Mouse (Mus musculus) embryonic facial prominence, embryonic 15.5 days (tissue): Measurements from ENCODE around the gene Ubp1. TPM values are rescaled to one million over a fixed set of nuclear protein-coding genes. Genes with fewer than 3 reads are reported as not detected.

ENCODE experiments used
- ATAC-seq: fragments of 200-750 bp; cut with Nextera tagmentation; 2 replicates; pipeline ENCODE4 v1.8.0; 2017; ENCODE audit warnings: low read depth, moderate TSS enrichment; ENCODE audit not compliant: insufficient number of reproducible peaks, low FRiP score, low TSS enrichment
- H3K27ac ChIP-seq: fragments of 300-500 bp; sonication (generic); replicated peaks from 2 replicates; pipeline ENCODE4 v1.5.1; 2015; ENCODE audit warnings: mild to moderate bottlenecking, inconsistent platforms
- H3K27me3 ChIP-seq: fragments of 300-500 bp; sonication (generic); 2 replicates; pipeline ENCODE4 v1.6.1; 2015; ENCODE audit warnings: inconsistent platforms
- H3K36me3 ChIP-seq: fragments of 300-500 bp; sonication (generic); 2 replicates; pipeline ENCODE4 v1.6.1; 2015; ENCODE audit warnings: mild to moderate bottlenecking, inconsistent platforms
- H3K4me1 ChIP-seq: fragments of 300-500 bp; sonication (generic); 2 replicates; pipeline ENCODE4 v1.6.1; 2015; ENCODE audit warnings: inconsistent platforms
- H3K4me2 ChIP-seq: fragments of 300-500 bp; sonication (generic); replicated peaks from 2 replicates; pipeline ENCODE4 v1.6.1; 2015; ENCODE audit warnings: mild to moderate bottlenecking, inconsistent platforms
- H3K4me3 ChIP-seq: fragments of 300-500 bp; sonication (generic); replicated peaks from 2 replicates; pipeline ENCODE4 v1.5.1; 2015; ENCODE audit warnings: mild to moderate bottlenecking, inconsistent platforms
- H3K9ac ChIP-seq: fragments of 300-500 bp; sonication (generic); 2 replicates; pipeline ENCODE4 v1.6.1; 2015; ENCODE audit warnings: inconsistent platforms
- H3K9me3 ChIP-seq: fragments of 300-500 bp; sonication (generic); replicated peaks from 2 replicates; pipeline ENCODE4 v1.6.1; 2016; ENCODE audit warnings: inconsistent platforms
- WGBS: fragments of 180-500 bp; shearing (Covaris S2); methylation state at CpG from one replicate; pipeline ENCODE4 v1.1.7; 2015; 5-methylcytosine and 5-hydroxymethylcytosine counted together
- polyA plus RNA-seq: library from polyadenylated mRNA; unstranded; fragments of >200 nt; fragmentation: Nextera tagmentation; extraction: Ambion mirVana; gene quantifications from 2 replicates; pipeline ENCODE4 v1.2.1, GENCODE M21; 2015

Ubp1 gene
- polyA plus RNA-seq, 1 experiment from 2014 or later = 35.6 TPM

GRCm38 (mm10) chr9:113932501-113932900, 1.8 kb downstream of the Ubp1 start:
- Histone ChIP-seq H3K4me1 (peaks cover 29% of the 10 kb centered on the region), H3K27ac (0 out of 2 replicates have a peak overlapping the region, but pooled peaks have one; percentile 89), H3K9ac (peak overlapping the region; percentile 89), H3K9me3 (no peaks in the 10 kb centered on the region), H3K27me3 (no peaks in the 10 kb centered on the region), H3K4me3 (peak overlapping the region; percentile 97), H3K36me3 (no peaks in the 10 kb centered on the region), H3K4me2 (peak overlapping the region; percentile 71)
- no peak for ATAC-seq
- 16% methylated on average over 11 of the region's 11 CpGs for WGBS

DNA sequence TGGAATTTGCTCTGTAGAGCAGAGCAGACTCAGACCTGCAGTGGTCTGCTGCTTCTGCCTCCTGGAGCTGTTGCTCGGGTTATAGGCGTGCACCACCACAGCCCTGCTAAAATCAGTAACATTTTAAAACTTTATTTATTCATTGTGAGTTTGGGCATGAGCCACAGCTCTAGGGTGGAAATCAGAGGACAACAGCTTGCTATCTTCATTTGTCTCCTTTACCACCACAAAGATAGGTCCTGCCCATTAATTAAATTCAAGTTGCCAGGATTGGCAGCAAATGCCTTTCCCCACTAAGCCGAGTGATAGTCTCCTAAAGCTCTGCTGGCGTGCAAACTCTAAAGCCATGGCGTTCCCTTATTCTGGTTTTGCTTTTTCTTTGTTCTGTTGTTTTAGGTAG, 4.9 kb downstream of the Ubp1 start:
- H3K27me3 ChIP-seq = no peaks in the 10 kb centered on the region
- H3K9me3 ChIP-seq = no peaks in the 10 kb centered on the region
- no peak for ATAC-seq
- H3K4me3 ChIP-seq = no peak overlapping the region
- no peaks in the 10 kb centered on the region for H3K36me3 ChIP-seq
- 72% methylated on average over 5 of the region's 5 CpGs for WGBS
- no peak overlapping the region for H3K27ac ChIP-seq
- H3K4me1 ChIP-seq = peaks cover 27% of the 10 kb centered on the region
- H3K4me2 ChIP-seq = no peak overlapping the region
- H3K9ac ChIP-seq = no peak overlapping the region

DNA sequence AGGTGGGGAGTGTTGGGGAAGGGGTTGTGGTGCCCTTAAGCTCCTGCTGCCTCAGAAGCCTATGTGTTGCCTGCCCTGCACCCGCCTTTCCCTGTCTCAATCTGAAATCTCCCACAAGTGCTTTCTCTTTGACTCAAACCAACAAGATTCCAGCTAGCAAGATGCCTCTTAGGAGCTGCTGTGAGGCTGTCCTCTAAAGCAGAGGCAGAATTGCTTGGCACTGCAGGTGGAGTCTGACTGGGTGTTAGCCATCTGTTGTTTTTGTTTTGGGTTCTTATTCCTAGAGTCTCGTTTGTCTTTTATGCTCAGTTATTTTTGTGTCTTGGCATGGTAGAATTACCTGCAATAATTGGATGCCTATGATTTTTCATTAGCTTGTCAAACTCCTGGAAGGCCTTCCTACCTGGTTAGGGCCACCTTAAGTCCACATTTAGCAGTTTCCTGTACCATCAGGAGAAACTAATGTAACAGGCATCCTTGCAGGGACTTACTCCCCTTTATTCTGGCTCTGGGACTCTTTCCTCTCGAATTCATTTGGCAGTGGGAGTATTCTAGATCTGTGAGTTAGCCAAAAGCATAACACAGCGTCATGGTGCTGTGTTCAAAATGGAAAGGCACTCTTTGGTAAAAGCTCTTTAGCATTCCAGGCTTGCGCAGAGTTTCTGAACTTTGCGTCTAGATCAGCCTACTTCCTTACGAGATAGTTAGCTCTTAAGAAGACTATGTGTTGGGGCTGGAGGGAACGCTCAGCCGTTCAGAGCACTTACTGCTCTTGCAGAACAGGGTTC, 8.5 kb downstream of the Ubp1 start:
- H3K4me1 ChIP-seq = 0 out of 2 replicates have a peak, but pooled peaks cover 12% of the 10 kb centered on the region
- no peak overlapping the region for H3K9ac ChIP-seq
- 81% methylated on average over 9 of the region's 9 CpGs for whole genome bisulfite sequencing
- H3K9me3 ChIP-seq = no peaks in the 10 kb centered on the region
- no peak overlapping the region for H3K4me3 ChIP-seq
- ATAC-seq = no peak
- no peaks in the 10 kb centered on the region for H3K36me3 ChIP-seq
- H3K27ac ChIP-seq = no peak overlapping the region
- no peak overlapping the region for H3K4me2 ChIP-seq
- no peaks in the 10 kb centered on the region for H3K27me3 ChIP-seq

GRCm38 (mm10) chr9:113941103-113941805, 10.5 kb downstream of the Ubp1 start:
- H3K9ac ChIP-seq = no peak overlapping the region
- WGBS = 81% methylated on average over 3 of the region's 3 CpGs
- H3K9me3 ChIP-seq = no peaks in the 10 kb centered on the region
- no peak for ATAC-seq
- H3K36me3 ChIP-seq = peaks cover 14% of the 10 kb centered on the region
- H3K27me3 ChIP-seq = no peaks in the 10 kb centered on the region
- 0 out of 2 replicates have a peak, but pooled peaks cover 6% of the 10 kb centered on the region for H3K4me1 ChIP-seq
- H3K4me2 ChIP-seq = no peak overlapping the region
- no peak overlapping the region for H3K27ac ChIP-seq
- no peak overlapping the region for H3K4me3 ChIP-seq

DNA sequence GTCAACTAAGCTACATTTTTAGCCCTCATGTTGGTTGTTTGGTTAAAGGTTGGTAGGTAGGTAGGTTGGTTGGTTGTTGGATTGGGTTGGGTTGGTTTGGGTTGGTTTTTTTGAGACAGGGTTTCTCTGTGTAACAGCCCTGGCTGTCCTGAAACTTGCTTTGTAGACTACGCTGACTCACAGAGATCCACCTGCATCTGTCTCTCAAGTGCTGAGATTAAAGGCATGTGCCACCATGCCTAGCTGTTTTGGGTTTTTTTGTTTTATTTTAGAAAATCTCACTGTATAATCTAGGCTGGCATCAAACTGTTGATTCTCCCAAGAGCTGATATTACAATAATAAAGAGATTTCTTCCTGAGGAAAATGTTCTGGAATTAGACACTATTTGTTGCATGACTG, 12.6 kb downstream of the Ubp1 start:
- H3K4me2 ChIP-seq = no peak overlapping the region

GRCm38 (mm10) chr9:113947216-113947615, 16.5 kb downstream of the Ubp1 start:
- Histone ChIP-seq H3K4me1 (no peaks in the 10 kb centered on the region), H3K36me3 (peaks cover 27% of the 10 kb centered on the region), H3K4me3 (no peak overlapping the region), H3K27me3 (no peaks in the 10 kb centered on the region), H3K4me2 (no peak overlapping the region), H3K27ac (no peak overlapping the region), H3K9ac (no peak overlapping the region), H3K9me3 (no peaks in the 10 kb centered on the region)
- 76% methylated on average over 1 of the region's 1 CpGs for WGBS
- no peak; the same call in 1 of the 2 replicates for ATAC-seq

More for the DNA sequence above, 12.6 kb downstream of the Ubp1 start:
- Histone ChIP-seq H3K27ac (no peak overlapping the region), H3K27me3 (no peaks in the 10 kb centered on the region), H3K9me3 (no peaks in the 10 kb centered on the region), H3K4me1 (0 out of 2 replicates have a peak, but pooled peaks cover 5% of the 10 kb centered on the region), H3K36me3 (peaks cover 22% of the 10 kb centered on the region), H3K4me3 (no peak overlapping the region), H3K9ac (no peak overlapping the region)
- no peak for ATAC-seq
- 100% methylated on average over 1 of the region's 1 CpGs for WGBS

DNA sequence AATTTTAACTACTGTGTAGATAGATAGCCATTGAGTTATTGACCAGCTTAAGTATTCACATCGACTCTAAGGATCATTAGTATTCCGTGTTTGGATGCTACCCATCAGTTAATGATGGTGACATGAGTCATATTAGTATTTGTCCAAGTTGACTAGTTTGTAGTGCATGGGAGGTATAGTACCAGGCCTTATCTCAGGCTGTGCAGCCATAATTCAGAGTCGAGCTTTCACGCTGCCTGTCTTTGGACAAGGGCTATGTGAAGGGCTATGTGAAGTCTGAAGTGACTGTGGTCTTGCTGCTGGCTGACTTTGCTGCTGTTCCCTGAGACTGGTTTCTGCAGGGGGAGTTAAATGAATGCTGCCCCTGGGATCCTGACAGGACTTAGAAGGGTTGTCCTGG, 27.0 kb downstream of the Ubp1 start:
- Histone ChIP-seq H3K4me3 (no peak overlapping the region), H3K4me1 (no peaks in the 10 kb centered on the region), H3K9ac (no peak overlapping the region), H3K9me3 (no peaks in the 10 kb centered on the region), H3K27ac (no peak overlapping the region), H3K4me2 (no peak overlapping the region), H3K27me3 (no peaks in the 10 kb centered on the region), H3K36me3 (peaks cover 60% of the 10 kb centered on the region)
- 95% methylated on average over 4 of the region's 4 CpGs for WGBS
- ATAC-seq = no peak

- Histone ChIP-seq H3K27ac (no peak overlapping the region), H3K4me3 (no peak overlapping the region), H3K9ac (no peak overlapping the region), H3K4me1 (no peaks in the 10 kb centered on the region), H3K9me3 (no peaks in the 10 kb centered on the region), H3K4me2 (no peak overlapping the region), H3K27me3 (no peaks in the 10 kb centered on the region), H3K36me3 (peaks cover 73% of the 10 kb centered on the region)
- ATAC-seq = no peak
Measured at GRCm38 (mm10) chr9:113963718-113964117, 33.0 kb downstream of the Ubp1 start.

DNA sequence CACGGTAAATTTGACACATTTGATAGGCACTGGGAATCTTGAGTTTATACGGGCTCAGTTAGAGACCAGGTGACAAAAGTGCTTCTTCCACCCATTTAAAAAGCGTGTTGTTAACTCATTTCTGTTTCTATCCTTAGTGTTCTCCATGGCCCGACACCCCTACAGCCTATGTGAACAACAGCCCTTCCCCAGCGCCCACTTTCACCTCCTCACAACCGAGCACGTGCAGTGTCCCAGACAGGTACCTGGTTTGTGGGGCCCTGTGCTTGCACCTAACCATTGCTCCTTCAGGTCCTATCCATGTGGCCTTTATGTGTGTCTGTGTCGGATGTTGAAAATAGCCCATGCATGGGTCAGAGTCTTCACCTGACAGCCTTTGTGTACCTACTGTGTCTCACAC, 33.7 kb downstream of the Ubp1 start:
- Histone ChIP-seq H3K9ac (no peak overlapping the region), H3K27ac (no peak overlapping the region), H3K27me3 (no peaks in the 10 kb centered on the region), H3K4me1 (no peaks in the 10 kb centered on the region), H3K4me3 (no peak overlapping the region), H3K9me3 (no peaks in the 10 kb centered on the region), H3K4me2 (no peak overlapping the region), H3K36me3 (peaks cover 74% of the 10 kb centered on the region)
- 92% methylated on average over 8 of the region's 8 CpGs for WGBS
- ATAC-seq = no peak

- no peak overlapping the region for H3K27ac ChIP-seq
- H3K4me3 ChIP-seq = no peak overlapping the region
- H3K36me3 ChIP-seq = peaks cover 78% of the 10 kb centered on the region
- no peak overlapping the region for H3K4me2 ChIP-seq
- ATAC-seq = no peak
- no peaks in the 10 kb centered on the region for H3K4me1 ChIP-seq
- H3K27me3 ChIP-seq = no peaks in the 10 kb centered on the region
- 93% methylated on average over 4 of the region's 4 CpGs for WGBS
- no peaks in the 10 kb centered on the region for H3K9me3 ChIP-seq
- H3K9ac ChIP-seq = no peak overlapping the region
Measured at GRCm38 (mm10) chr9:113966838-113967237, 36.1 kb downstream of the Ubp1 start.

DNA sequence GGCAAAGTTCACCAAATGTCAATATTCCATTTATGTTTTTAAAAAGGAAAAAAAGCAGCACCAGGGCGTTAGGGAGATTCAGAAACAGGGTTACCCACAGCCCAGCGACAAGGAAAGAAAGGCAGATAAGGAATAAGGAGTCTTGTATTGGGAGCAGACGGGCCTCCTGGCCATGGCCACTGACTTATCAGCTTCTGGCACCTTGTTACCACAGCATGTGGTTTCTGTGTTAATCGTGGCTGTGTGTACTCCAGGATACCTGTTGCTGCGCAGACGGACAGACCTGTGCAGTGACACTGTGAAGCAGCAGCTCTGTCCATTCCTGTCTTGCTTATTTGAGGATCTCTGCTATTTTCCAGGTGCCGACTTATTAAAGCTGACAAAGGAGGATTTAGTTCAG, 38.2 kb downstream of the Ubp1 start:
- Histone ChIP-seq H3K4me1 (no peaks in the 10 kb centered on the region), H3K27ac (no peak overlapping the region), H3K4me3 (no peak overlapping the region), H3K36me3 (peaks cover 72% of the 10 kb centered on the region), H3K4me2 (no peak overlapping the region), H3K9me3 (no peaks in the 10 kb centered on the region), H3K9ac (no peak overlapping the region), H3K27me3 (no peaks in the 10 kb centered on the region)
- no peak for ATAC-seq
- WGBS = 88% methylated on average over 7 of the region's 7 CpGs
